Mouse (Mus musculus) CH12.LX (cell line): Measurements from ENCODE around the gene Parp12.

Source experiments
- RAD21 ChIP-seq: IDR thresholded peaks from 2 replicates; pipeline ENCODE4 v1.6.1; 2011; ENCODE audit warnings: low read depth, mild to moderate bottlenecking, low read length, improper control_type of control experiment, moderate library complexity
- SMC3 ChIP-seq: IDR thresholded peaks from 2 replicates; pipeline ENCODE4 v1.6.1; 2011; ENCODE audit warnings: low read depth, low read length, improper control_type of control experiment

GRCm38 (mm10) chr6:39049141-39049540 lies 69.0 kb downstream of the Parp12 start:
- TF ChIP-seq RAD21 (no peak), SMC3 (no peak)
